Comparison of ENCODE assay signal across 13 mouse cellular contexts in the genomic region with DNA sequence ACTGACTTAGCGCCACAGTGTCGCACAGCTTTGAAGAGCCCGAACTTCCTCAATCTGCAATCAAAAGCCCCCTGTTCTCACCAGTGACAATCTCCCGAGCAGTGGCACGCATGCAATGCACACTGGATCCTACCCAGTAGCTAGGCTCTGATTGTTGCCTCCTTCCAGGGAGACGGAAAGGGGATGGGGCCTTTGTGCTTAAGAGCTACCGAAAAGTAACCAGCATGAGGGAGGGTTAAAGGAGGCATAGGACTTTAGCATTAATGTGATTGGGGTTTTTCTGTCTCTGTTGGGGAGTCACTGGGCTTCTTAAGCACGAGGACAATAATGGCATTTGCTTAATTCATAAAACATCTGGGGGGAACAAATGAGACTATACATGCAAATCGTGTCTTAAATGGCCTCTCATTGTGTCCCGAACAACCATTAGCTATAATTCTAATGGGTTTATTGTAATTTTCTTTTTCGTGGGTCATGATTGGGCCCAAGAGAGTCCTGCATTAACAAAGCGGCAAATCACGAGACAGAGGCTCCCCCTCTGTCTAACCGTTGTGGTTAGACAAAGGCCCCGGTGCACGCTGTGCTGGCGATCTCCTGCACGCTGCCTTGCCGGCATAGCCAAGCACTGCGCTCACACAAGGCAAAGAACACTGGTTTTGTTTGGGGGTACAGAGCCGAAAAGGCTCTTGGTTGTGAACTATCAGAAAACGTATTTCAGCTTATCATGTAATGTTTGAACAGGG.
DNase-seq lines count a peak whose midpoint lies in the region; ATAC-seq lines count a peak whose summit lies in the region.
"Had no signal": no experiment of that assay in that cellular context is flagged by ENCODE, and none has a peak within 500 bp of the region (broad histone marks: within the 10 kb centered on the region; RNA-seq: fewer than 3 reads in every experiment).

No protein-coding gene starts in this region.

- H3K9me3 ChIP-seq in hindbrain, embryonic 10.5 days = no peaks in the 10 kb centered on the region
- no peaks in the 10 kb centered on the region for H3K9me3 ChIP-seq in midbrain, embryonic 13.5 days
- H3K9me3 ChIP-seq: limb, embryonic 12.5 days had no signal

- H3K9ac ChIP-seq in midbrain, embryonic 13.5 days (replicated peaks) = no peak overlapping the region; the same call in 1 of the 2 replicates
- H3K9ac ChIP-seq: limb, embryonic 12.5 days had no signal

- peak overlapping the region; percentile 17; the same call in 1 of the 2 replicates for H3K4me2 ChIP-seq in midbrain, embryonic 13.5 days (replicated peaks)
- H3K4me2 ChIP-seq: limb, embryonic 12.5 days had no signal

- DNase-seq in embryo, embryonic 10 days (ENCODE audit: low spot score) = peak; percentile 36
- DNase-seq in embryo, embryonic 9.5 days (ENCODE audit: extremely low spot score) = no peak
- peak; percentile 56 for DNase-seq in hindbrain, embryonic 10.5 days (ENCODE audit: low spot score)
- DNase-seq in retina, postnatal 1 day = peak; percentile 48
- DNase-seq in B cell, adult 2 months = no peak
- DNase-seq in adrenal gland, adult (ENCODE audit: inconsistent age in 2 of 2, low spot score in 1 of 2) = no peak
- no peak for DNase-seq in thymus, postnatal 4 days
- DNase-seq: heart, postnatal 10 days; kidney, adult 2 months; lung, adult 2 months had no signal

- H3K4me3 ChIP-seq in hindbrain, embryonic 10.5 days = no peak overlapping the region
- H3K4me3 ChIP-seq in midbrain, embryonic 13.5 days (replicated peaks) = no peak overlapping the region
- H3K4me3 ChIP-seq: limb, embryonic 12.5 days had no signal

- no peaks in the 10 kb centered on the region for H3K27me3 ChIP-seq in hindbrain, embryonic 10.5 days (ENCODE audit: insufficient read depth, poor library complexity, severe bottlenecking)
- H3K27me3 ChIP-seq in midbrain, embryonic 13.5 days = 0 out of 2 replicates have a peak, but pooled peaks cover 2% of the 10 kb centered on the region

- WGBS in hindbrain, embryonic 10.5 days = 57% methylated on average over 22 of the region's 22 CpGs
- WGBS in midbrain, embryonic 13.5 days = 22% methylated on average over 22 of the region's 22 CpGs

- peak overlapping the region; percentile 81 for H3K27ac ChIP-seq in hindbrain, embryonic 10.5 days
- H3K27ac ChIP-seq in midbrain, embryonic 13.5 days = peak overlapping the region; percentile 88
- H3K27ac ChIP-seq: limb, embryonic 12.5 days had no signal

- H3K36me3 ChIP-seq in hindbrain, embryonic 10.5 days = no peaks in the 10 kb centered on the region
- H3K36me3 ChIP-seq in midbrain, embryonic 13.5 days = no peaks in the 10 kb centered on the region
- H3K36me3 ChIP-seq: limb, embryonic 12.5 days had no signal

- peak; percentile 85 for ATAC-seq in midbrain, embryonic 13.5 days
- ATAC-seq: activated CD4-positive, CD25-positive, alpha-beta regulatory T cell, adult 4 months had no signal

- H3K4me1 ChIP-seq in hindbrain, embryonic 10.5 days (replicated peaks) = peaks cover 23% of the 10 kb centered on the region
- H3K4me1 ChIP-seq in midbrain, embryonic 13.5 days (replicated peaks) = peaks cover 37% of the 10 kb centered on the region
- H3K4me1 ChIP-seq: limb, embryonic 12.5 days had no signal

Comparison
In these comparisons a context has a peak if more than half of its experiments do, and no peak if none do; other contexts are left out.
1. DNase-seq: peak in embryo, embryonic 10 days (single experiment), hindbrain, embryonic 10.5 days (single experiment) and retina, postnatal 1 day (single experiment); none in embryo, embryonic 9.5 days (single experiment), B cell, adult 2 months (0 of 2), adrenal gland, adult (0 of 2) and thymus, postnatal 4 days (single experiment).